Mouse (Mus musculus) cerebellum, adult 9-10 months (tissue): ENCODE measurements around the gene Ptch2.
A peak's percentile ranks its signal among the peaks of the same experiment; 100 is the strongest.

Experiments
- DNase-seq: peaks from one replicate; pipeline ENCODE4 v3.0.0; 2022

The Ptch2 gene

GRCm38 (mm10) chr4:117155792-117156355, 60.0 kb downstream of the Ptch2 start, which contains the start of gene Rps8:
TSS of gene Rps8 (minus strand) at chr4:117156243.
- peak; percentile 87 for DNase-seq

DNA sequence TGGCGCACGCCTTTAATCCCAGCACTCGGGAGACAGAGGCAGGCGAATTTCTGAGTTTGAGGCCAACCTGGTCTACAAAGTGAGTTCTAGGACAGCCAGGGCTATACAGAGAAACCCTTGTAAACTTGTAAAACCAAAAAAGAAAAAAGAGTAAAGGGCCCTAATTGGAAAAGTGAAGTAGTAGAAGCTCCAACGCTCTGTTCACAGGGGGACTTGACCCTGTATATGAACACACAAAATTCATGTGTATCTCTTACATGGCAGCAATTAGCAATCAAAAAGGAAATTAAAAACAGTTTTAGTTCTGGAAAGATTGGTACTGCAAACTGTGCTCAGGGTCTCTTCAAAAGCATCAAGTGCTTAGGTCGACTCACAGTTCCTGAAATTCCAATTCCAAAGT, 60.5 kb downstream of the Ptch2 start:
- DNase-seq, result no peak

DNA sequence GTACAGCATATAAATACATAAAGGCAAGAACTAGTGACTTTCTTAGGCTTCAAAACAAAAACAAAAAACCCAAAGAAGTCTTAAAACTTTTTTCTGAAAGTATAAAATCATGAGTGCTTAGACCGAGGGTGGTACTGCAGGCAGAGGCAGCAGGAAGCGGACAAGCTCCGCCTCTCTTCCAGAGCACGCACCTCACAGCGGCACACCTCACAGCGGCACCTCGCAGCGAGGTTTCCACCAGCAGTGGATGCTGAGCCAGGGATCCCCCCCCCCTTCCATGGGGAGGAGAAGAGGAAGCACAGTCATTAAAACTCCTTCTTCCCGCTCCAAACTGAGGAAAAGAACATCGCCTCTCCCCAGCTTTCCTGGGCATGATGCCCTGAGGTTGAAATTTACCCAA, 63.8 kb downstream of the Ptch2 start:
- DNase-seq, result no peak

- DNase-seq, result no peak
These were observed 65.3 kb downstream of the Ptch2 start for GRCm38 (mm10) chr4:117161183-117161582.
